Mouse (Mus musculus) embryonic fibroblast, embryonic 13.5 days (primary cell): Measurements from ENCODE around the gene Tnnc2.

Experiments
- CTCF ChIP-seq: IDR thresholded peaks from 2 replicates; pipeline ENCODE4 v1.5.1; 2011; ENCODE audit warnings: mild to moderate bottlenecking, control low read depth, low read length, moderate library complexity, borderline replicate concordance; ENCODE audit not compliant: insufficient read depth
- POLR2A ChIP-seq: IDR thresholded peaks from 2 replicates; pipeline ENCODE4 v1.6.1; 2011; ENCODE audit warnings: low read depth, mild to moderate bottlenecking, control low read depth, low read length, moderate library complexity

DNA sequence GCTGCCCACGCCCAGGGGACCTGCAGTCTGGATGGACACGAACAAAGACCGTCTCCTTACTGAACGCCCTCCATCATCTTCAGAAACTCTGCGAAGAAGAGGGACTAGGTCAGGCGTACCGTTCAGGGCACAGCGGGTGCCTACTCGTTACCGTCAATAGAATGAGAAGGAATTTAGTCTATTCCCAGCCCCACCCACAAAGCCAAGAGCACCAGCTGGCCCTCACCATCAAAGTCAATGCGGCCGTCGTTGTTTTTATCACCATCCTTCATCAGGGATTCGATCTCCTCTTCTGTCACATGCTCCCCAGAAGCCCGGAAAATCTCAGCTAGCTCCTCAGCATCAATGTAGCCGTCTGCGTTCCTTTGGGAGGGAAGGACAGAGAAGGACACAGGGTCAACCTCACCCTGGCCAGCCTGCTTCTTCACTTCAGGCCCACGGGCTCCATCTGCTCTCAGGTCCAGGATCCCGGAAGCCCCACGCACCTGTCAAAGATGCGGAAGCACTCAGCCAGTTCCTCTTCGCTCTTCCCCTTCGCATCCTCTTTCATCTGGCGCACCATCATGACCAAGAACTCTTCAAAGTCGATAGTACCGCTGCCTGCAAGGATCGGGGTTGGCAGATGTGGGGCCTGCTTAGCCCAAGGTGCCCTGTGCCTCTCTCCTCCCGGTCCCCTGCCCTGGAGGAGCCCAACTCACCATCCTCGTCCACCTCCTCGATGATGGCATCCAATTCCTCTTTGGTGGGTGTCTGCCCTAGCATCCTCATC lies 2.3 kb downstream of the Tnnc2 start:
- TF ChIP-seq CTCF (no peak), POLR2A (no peak)
